ENCODE assay signal across 8 mouse cellular contexts in genomic region chr4:45473129-45473528, GRCm38 (mm10). TPM values are rescaled to one million over a fixed set of nuclear protein-coding genes. Genes with fewer than 3 reads are reported as not detected.
DNase-seq lines count a peak whose midpoint lies in the region; ATAC-seq lines count a peak whose summit lies in the region.

No protein-coding gene starts in this region.

- H3K4me2 ChIP-seq in hindbrain, embryonic 11.5 days (replicated peaks; ENCODE audit: low read depth, low read length), result no peak overlapping the region

- H3K9me3 ChIP-seq in hindbrain, embryonic 11.5 days (ENCODE audit: control insufficient read depth, low read length), result no peaks in the 10 kb centered on the region

- H3K36me3 ChIP-seq in hindbrain, embryonic 11.5 days (ENCODE audit: control insufficient read depth, insufficient read depth, low read length), result no peaks in the 10 kb centered on the region

- ATAC-seq in cerebellum, adult (ENCODE audit: insufficient number of reproducible peaks, low FRiP score, low TSS enrichment), result no peak
- ATAC-seq in hindbrain, embryonic 11.5 days (ENCODE audit: low FRiP score), result peak; percentile 88

- peak overlapping the region; percentile 58 for H3K27ac ChIP-seq in hindbrain, embryonic 11.5 days (ENCODE audit: low read depth, low read length)

- DNase-seq in cerebellum, adult 11-12 months, result peak; percentile 16
- DNase-seq in adrenal gland, postnatal 36 days, result peak; percentile 88 to 90
- DNase-seq in gastrocnemius, adult 18-20 months (ENCODE audit: low spot score), result peak; percentile 92
- peak; percentile 68 for DNase-seq in hindbrain, embryonic 11.5 days (ENCODE audit: low spot score)
- DNase-seq in layer of hippocampus, postnatal 10 days (ENCODE audit: low spot score in 2 of 2), result peak; percentile 76 to 81
- peak; percentile 85 to 95 for DNase-seq in lung, postnatal 4 days
- peak; percentile 96 for DNase-seq in skeletal muscle tissue, adult 2 months (ENCODE audit: low read depth, low spot score)

- WGBS in hindbrain, embryonic 11.5 days, result 35% methylated on average over 11 of the region's 11 CpGs

- H3K4me1 ChIP-seq in hindbrain, embryonic 11.5 days (replicated peaks; ENCODE audit: control insufficient read depth, insufficient read depth, low read length), result peaks cover 10% of the 10 kb centered on the region; the same call in 1 of the 2 replicates

- H3K4me3 ChIP-seq in hindbrain, embryonic 11.5 days (ENCODE audit: low read depth, low read length), result no peak overlapping the region

- no peak overlapping the region for H3K9ac ChIP-seq in hindbrain, embryonic 11.5 days (ENCODE audit: low read depth, low read length)

- no peaks in the 10 kb centered on the region for H3K27me3 ChIP-seq in hindbrain, embryonic 11.5 days (ENCODE audit: control insufficient read depth, insufficient read depth, low read length)

RNA-seq across cellular contexts. Expression of gene Shb, which starts 59.1 kb away (rescaled TPM):
- 100 to 1,000 TPM in 1 of 2 experiments, 10 to 100 TPM in 1; 51.4 to 110 TPM for total RNA-seq in adrenal gland, postnatal 36 days (2021)
- 1 to 10 TPM; 5.6 to 6.8 TPM for total RNA-seq in gastrocnemius, adult 18-20 months (2021)
- polyA plus RNA-seq in hindbrain, embryonic 11.5 days (2014; fragmentation: Nextera tagmentation; extraction: Ambion mirVana), result 4.2 and 6.2 TPM in 2 replicates
- 10 to 100 TPM; 27.0 to 29.0 TPM for total RNA-seq in layer of hippocampus, postnatal 10 days (2021)

Comparison
In these comparisons a context has a peak if more than half of its experiments do, and no peak if none do; other contexts are left out.
1. DNase-seq: peak in every context shown above with its lines; median percentile 96 in skeletal muscle tissue, adult 2 months; 92 in gastrocnemius, adult 18-20 months; 90 in lung, postnatal 4 days; 89 in adrenal gland, postnatal 36 days; 78 in layer of hippocampus, postnatal 10 days; 68 in hindbrain, embryonic 11.5 days; 16 in cerebellum, adult 11-12 months.